Mouse (Mus musculus) G1E (cell line): Measurements from ENCODE around the gene Srgap3. TPM values are rescaled to one million over a fixed set of nuclear protein-coding genes. Genes with fewer than 3 reads are reported as not detected.
"Not testable (repeated sequence)": the region's sequence is repeated elsewhere in the genome, so short reads cannot be mapped to it uniquely, and the experiment has no call there.

ENCODE experiments used
- ATAC-seq: 2 replicates; pipeline ENCODE4 v1.8.0; 2016; ENCODE audit warnings: mild to moderate bottlenecking; ENCODE audit not compliant: insufficient number of reproducible peaks, poor library complexity, low FRiP score, severe bottlenecking; ENCODE audit errors: extremely low read depth
- DNase-seq: peaks from one replicate; pipeline ENCODE4 v3.0.0; 2012; ENCODE audit warnings: low spot score
- H3K27me3 ChIP-seq: 2 replicates; pipeline ENCODE4 v1.6.1; 2012; ENCODE audit warnings: mild to moderate bottlenecking, low read length, inconsistent platforms; ENCODE audit not compliant: insufficient read depth
- H3K36me3 ChIP-seq: replicated peaks from 2 replicates; pipeline ENCODE3; 2012; ENCODE audit warnings: mild to moderate bottlenecking, inconsistent platforms
- H3K4me1 ChIP-seq: 2 replicates; pipeline ENCODE4 v1.6.1; 2012; ENCODE audit warnings: low read depth, low read length, inconsistent platforms, mixed read lengths; ENCODE audit not compliant: insufficient read depth
- H3K4me3 ChIP-seq: 2 replicates; pipeline ENCODE4 v1.5.1; 2012; ENCODE audit warnings: low read depth, mild to moderate bottlenecking, inconsistent platforms, low read length, moderate library complexity, mixed read lengths
- H3K9me3 ChIP-seq: replicated peaks from 2 replicates; pipeline ENCODE4 v1.6.1; 2012; ENCODE audit warnings: inconsistent platforms
- CTCF ChIP-seq: IDR thresholded peaks from 2 replicates; pipeline ENCODE4 v1.5.1; 2012; ENCODE audit warnings: low read depth, low read length, inconsistent platforms, mixed read lengths
- GATA1 ChIP-seq: IDR thresholded peaks from 2 replicates; pipeline ENCODE4 v1.6.1; 2012; ENCODE audit warnings: borderline replicate concordance, low read length, inconsistent platforms, mixed read lengths
- GATA2 ChIP-seq: IDR thresholded peaks from 2 replicates; pipeline ENCODE4 v1.6.1; 2012; ENCODE audit warnings: low read depth, low read length, inconsistent platforms, borderline replicate concordance
- POLR2AphosphoS5 ChIP-seq: IDR thresholded peaks from 2 replicates; pipeline ENCODE4 v1.6.1; 2012; ENCODE audit warnings: low read depth, low read length, inconsistent platforms; ENCODE audit not compliant: insufficient replicate concordance
- TAL1 ChIP-seq: conservative IDR thresholded peaks from 2 replicates; pipeline ENCODE4 v1.6.1; 2012; ENCODE audit warnings: low read depth, low read length, inconsistent platforms, mixed read lengths
- polyA plus RNA-seq: library from polyadenylated mRNA; stranded (reverse); fragments of >175 nt; gene quantifications from 2 replicates; pipeline ENCODE4 v1.2.3, GENCODE M21; 2012
- total RNA-seq, 2 experiments: library from RNA; stranded (forward) in 1 of 2; stranded (reverse) in 1 of 2; fragments of 200-1000 nt in 1 of 2; fragments of >200 nt in 1 of 2; fragmentation: Nextera tagmentation in 1 of 2; gene quantifications; 2 replicates each; pipeline ENCODE4 v1.2.3; 2014 to 2017

Srgap3 gene
- total and polyA plus RNA-seq, 3 experiments, result 0.05 TPM; not detected in 2

GRCm38 (mm10) chr6:112728760-112729422 is 218.2 kb downstream of the Srgap3 start:
- ATAC-seq (no peak), DNase-seq (no peak)
- Histone ChIP-seq H3K4me1 (no peaks in the 10 kb centered on the region), H3K27me3 (no peaks in the 10 kb centered on the region), H3K4me3 (no peak overlapping the region), H3K36me3 (no peaks in the 10 kb centered on the region), H3K9me3 (peaks cover 13% of the 10 kb centered on the region)
- TF ChIP-seq GATA2 (no peak), CTCF (no peak), TAL1 (no peak)

- no peak for ATAC-seq
- Histone ChIP-seq H3K27me3 (no peaks in the 10 kb centered on the region), H3K4me3 (no peak overlapping the region), H3K36me3 (no peaks in the 10 kb centered on the region), H3K4me1 (no peaks in the 10 kb centered on the region), H3K9me3 (peaks cover 14% of the 10 kb centered on the region)
- no peak for DNase-seq
- TF ChIP-seq CTCF, result no peak
Observed at GRCm38 (mm10) chr6:112725468-112725867, 221.6 kb downstream of the Srgap3 start.

DNA sequence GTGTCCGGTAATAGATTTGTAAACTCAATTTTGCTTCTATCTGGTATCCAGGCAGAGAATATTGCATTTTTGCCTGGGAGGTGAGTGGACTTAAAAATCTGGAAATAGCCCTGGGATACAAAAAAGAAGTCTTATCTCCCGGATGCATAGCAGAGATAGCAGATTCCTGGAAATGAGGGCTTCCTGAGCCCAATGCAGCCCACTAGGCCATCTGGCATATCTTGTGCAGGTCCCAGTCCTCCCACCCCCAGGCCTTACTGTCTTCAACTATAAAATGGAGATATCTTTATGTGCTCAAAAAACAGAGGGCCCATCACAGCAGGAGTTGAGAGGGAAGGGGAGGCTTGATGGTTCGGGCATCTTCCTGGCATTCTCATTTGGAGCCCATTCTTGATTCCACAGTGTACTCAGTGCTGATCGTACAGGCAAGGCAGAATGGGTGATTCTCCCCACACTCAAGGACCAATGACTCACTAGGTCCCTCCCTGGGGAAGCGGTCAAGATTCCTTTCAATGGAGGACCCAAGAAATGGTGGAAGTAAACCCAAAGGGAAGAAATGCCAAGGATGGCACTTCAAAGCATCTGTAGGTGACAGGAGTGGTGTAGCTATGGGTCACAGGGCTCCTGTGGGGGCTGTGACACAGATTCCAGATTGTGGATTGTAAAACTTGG is 226.5 kb downstream of the Srgap3 start:
- Histone ChIP-seq H3K9me3 (peaks cover 4% of the 10 kb centered on the region), H3K4me3 (no peak overlapping the region), H3K27me3 (no peaks in the 10 kb centered on the region), H3K4me1 (no peaks in the 10 kb centered on the region), H3K36me3 (no peaks in the 10 kb centered on the region)
- ATAC-seq (no peak), DNase-seq (no peak)
- no peak for TF ChIP-seq TAL1
- no peak for TF ChIP-seq GATA1
- TF ChIP-seq CTCF, result no peak
- TF ChIP-seq GATA2, result no peak

GRCm38 (mm10) chr6:112719983-112720382 is 227.1 kb downstream of the Srgap3 start:
- Histone ChIP-seq H3K9me3 (peaks cover 4% of the 10 kb centered on the region), H3K27me3 (no peaks in the 10 kb centered on the region), H3K4me1 (no peaks in the 10 kb centered on the region), H3K4me3 (no peak overlapping the region), H3K36me3 (no peaks in the 10 kb centered on the region)
- no peak for ATAC-seq
- TF ChIP-seq TAL1 (no peak), GATA2 (no peak), CTCF (no peak), GATA1 (no peak), POLR2AphosphoS5 (no peak)
- no peak for DNase-seq

GRCm38 (mm10) chr6:112717168-112717567 is 229.9 kb downstream of the Srgap3 start:
- Histone ChIP-seq H3K4me1 (no peaks in the 10 kb centered on the region), H3K9me3 (no peaks in the 10 kb centered on the region; the same call in 1 of the 2 replicates), H3K4me3 (no peak overlapping the region), H3K36me3 (no peaks in the 10 kb centered on the region), H3K27me3 (no peaks in the 10 kb centered on the region)
- DNase-seq (no peak), ATAC-seq (no peak)
- TF ChIP-seq CTCF, result no peak

DNA sequence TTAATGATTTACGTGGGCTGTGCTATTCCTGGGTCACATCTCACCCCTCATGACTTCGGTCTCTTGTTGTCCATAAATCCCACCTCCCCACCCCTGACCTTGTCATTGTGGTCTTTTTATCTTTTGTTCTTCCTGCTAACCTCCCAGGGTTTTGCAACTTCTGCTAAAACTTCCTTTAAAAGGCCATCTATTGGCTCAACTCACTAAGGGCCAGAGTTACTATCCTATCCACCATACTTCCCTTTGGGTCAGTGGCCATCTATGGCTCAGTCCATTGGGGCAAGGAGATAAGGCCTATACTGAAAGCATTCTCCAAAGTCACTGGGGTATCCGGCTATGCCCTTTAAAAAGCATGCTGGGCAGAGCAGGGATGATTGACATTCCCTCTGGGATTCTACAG is 233.1 kb downstream of the Srgap3 start:
- no peaks in the 10 kb centered on the region for H3K36me3 ChIP-seq
- H3K9me3 ChIP-seq, result no peaks in the 10 kb centered on the region; the same call in 1 of the 2 replicates
- no peaks in the 10 kb centered on the region for H3K4me1 ChIP-seq
- ATAC-seq (no peak), DNase-seq (no peak)
- TF ChIP-seq CTCF (no peak), TAL1 (no peak), GATA2 (no peak), POLR2AphosphoS5 (no peak), GATA1 (no peak)
- H3K4me3 ChIP-seq, result no peak overlapping the region
- H3K27me3 ChIP-seq, result no peaks in the 10 kb centered on the region

DNA sequence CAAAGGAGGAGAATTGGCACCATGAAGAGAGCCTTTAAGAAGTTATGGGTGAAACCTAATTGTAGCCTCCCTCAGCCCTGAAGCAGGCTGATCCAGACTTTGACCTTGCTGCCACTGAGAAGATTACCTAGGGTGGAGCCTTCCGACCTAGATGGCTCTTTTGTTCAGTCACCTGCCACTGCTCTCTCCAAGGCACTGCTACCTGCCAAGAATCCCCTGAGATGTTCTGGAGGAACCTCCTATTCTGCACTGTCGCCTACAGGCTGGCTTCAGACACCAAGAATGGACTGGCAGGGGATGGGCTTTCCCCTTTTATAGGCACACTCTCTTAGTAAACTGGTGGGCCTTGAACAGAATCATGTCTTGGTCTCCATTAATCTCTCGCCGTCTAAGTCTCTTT is 244.8 kb downstream of the Srgap3 start:
- DNase-seq, H3K9me3 ChIP-seq, H3K4me1 ChIP-seq, H3K36me3 ChIP-seq, H3K4me3 ChIP-seq, ATAC-seq: not testable (repeated sequence)
- H3K27me3 ChIP-seq, result peaks cover 20% of the 10 kb centered on the region
